Mouse (Mus musculus) MEL (cell line): ENCODE data around the gene Fasn. TPM values are rescaled to one million over a fixed set of nuclear protein-coding genes. Genes with fewer than 3 reads are reported as not detected.

Source experiments
- DNase-seq: peaks from one replicate; pipeline ENCODE4 v3.0.0; 2011; ENCODE audit warnings: low read depth, low spot score
- H3K27ac ChIP-seq: 2 replicates; pipeline ENCODE4 v1.5.1; 2012; ENCODE audit warnings: low read depth, mild to moderate bottlenecking, control low read depth, low read length, moderate library complexity; ENCODE audit not compliant: control insufficient read depth
- H3K27me3 ChIP-seq, 2 experiments: fragments of 150-350 bp in 1 of 2; sonication (generic) in 1 of 2; 2 replicates each; pipeline ENCODE4 v1.6.1; 2012; ENCODE audit warnings: low read length in 2 of 2, mild to moderate bottlenecking in 2 of 2, improper control_type of control experiment in 1 of 2, moderate library complexity in 1 of 2; ENCODE audit not compliant: insufficient read depth in 2 of 2, control insufficient read depth in 1 of 2
- H3K36me3 ChIP-seq, 2 experiments: 2 replicates each; pipeline ENCODE4 v1.6.1; 2012 to 2014; ENCODE audit warnings: low read length in 2 of 2, improper control_type of control experiment in 1 of 2, inconsistent platforms in 1 of 2, mild to moderate bottlenecking in 1 of 2; ENCODE audit not compliant: insufficient read depth in 2 of 2, control insufficient read depth in 1 of 2
- H3K4me1 ChIP-seq, 2 experiments: fragments of 150-350 bp in 1 of 2; sonication (generic) in 1 of 2; 2 replicates each; pipeline ENCODE4 v1.6.1; 2012; ENCODE audit warnings: low read length in 2 of 2, improper control_type of control experiment in 1 of 2, mild to moderate bottlenecking in 1 of 2; ENCODE audit not compliant: insufficient read depth in 2 of 2, control insufficient read depth in 1 of 2
- H3K4me3 ChIP-seq, 2 experiments: fragments of 150-350 bp in 1 of 2; sonication (generic) in 1 of 2; 2 replicates each; pipeline ENCODE4 v1.5.1; 2012; ENCODE audit warnings: low read depth in 2 of 2, low read length in 2 of 2, mild to moderate bottlenecking in 2 of 2, moderate library complexity in 2 of 2, control low read depth in 1 of 2, improper control_type of control experiment in 1 of 2; ENCODE audit not compliant: control insufficient read depth in 1 of 2, insufficient read depth in 1 of 2
- H3K79me2 ChIP-seq: 2 replicates; pipeline ENCODE4 v1.6.1; 2012; ENCODE audit warnings: mild to moderate bottlenecking, low read length, moderate library complexity; ENCODE audit not compliant: control insufficient read depth, poor library complexity, insufficient read depth
- H3K9ac ChIP-seq: 2 replicates; pipeline ENCODE4 v1.6.1; 2012; ENCODE audit warnings: low read depth, mild to moderate bottlenecking, control low read depth, low read length, moderate library complexity; ENCODE audit not compliant: control insufficient read depth, poor library complexity, severe bottlenecking
- H3K9me3 ChIP-seq: fragments of 150-350 bp; sonication (generic); replicated peaks from 2 replicates; pipeline ENCODE4 v1.6.1; 2012; ENCODE audit warnings: mild to moderate bottlenecking, low read length, improper control_type of control experiment, moderate library complexity; ENCODE audit not compliant: insufficient read depth
- CHD1 ChIP-seq: IDR thresholded peaks from 2 replicates; pipeline ENCODE4 v1.6.1; 2012; ENCODE audit warnings: low read depth, mild to moderate bottlenecking, inconsistent platforms, low read length, improper control_type of control experiment
- CHD2 ChIP-seq: IDR thresholded peaks from 2 replicates; pipeline ENCODE4 v1.6.1; 2011; ENCODE audit warnings: low read length, improper control_type of control experiment
- E2F4 ChIP-seq: IDR thresholded peaks from 2 replicates; pipeline ENCODE4 v1.6.1; 2011; ENCODE audit warnings: low read depth, low read length, improper control_type of control experiment, borderline replicate concordance
- ELF1 ChIP-seq: IDR thresholded peaks from 2 replicates; pipeline ENCODE4 v1.6.1; 2014; ENCODE audit warnings: low read depth, mild to moderate bottlenecking, inconsistent platforms, low read length, improper control_type of control experiment, moderate library complexity
- EP300 ChIP-seq, 2 experiments: IDR thresholded peaks; 2 replicates each; pipeline ENCODE4 v1.6.1; 2011; ENCODE audit warnings: improper control_type of control experiment in 2 of 2, low read length in 2 of 2, low read depth in 1 of 2, mild to moderate bottlenecking in 1 of 2
- ETS1 ChIP-seq: IDR thresholded peaks from 2 replicates; pipeline ENCODE4 v1.6.1; 2012; ENCODE audit warnings: low read depth, mild to moderate bottlenecking, inconsistent platforms, low read length, improper control_type of control experiment, moderate library complexity
- GABPA ChIP-seq: IDR thresholded peaks from 2 replicates; pipeline ENCODE4 v1.6.1; 2012; ENCODE audit warnings: low read depth, mild to moderate bottlenecking, inconsistent platforms, low read length, improper control_type of control experiment, moderate library complexity
- GATA1 ChIP-seq: IDR thresholded peaks from 2 replicates; pipeline ENCODE4 v1.6.1; 2011; ENCODE audit warnings: low read depth, low read length, improper control_type of control experiment
- HCFC1 ChIP-seq: IDR thresholded peaks from 2 replicates; pipeline ENCODE4 v1.6.1; 2012; ENCODE audit warnings: low read depth, mild to moderate bottlenecking, inconsistent platforms, low read length, improper control_type of control experiment, moderate library complexity
- JUND ChIP-seq: IDR thresholded peaks from 2 replicates; pipeline ENCODE4 v1.6.1; 2011; ENCODE audit warnings: low read depth, mild to moderate bottlenecking, improper control_type of control experiment, low read length
- KAT2A ChIP-seq: conservative IDR thresholded peaks from 2 replicates; pipeline ENCODE4 v1.6.1; 2012; ENCODE audit warnings: low read depth, low read length, improper control_type of control experiment, inconsistent platforms
- MAFK ChIP-seq: IDR thresholded peaks from 2 replicates; pipeline ENCODE4 v1.6.1; 2011; ENCODE audit warnings: low read depth, mild to moderate bottlenecking, low read length, improper control_type of control experiment, borderline replicate concordance
- MAX ChIP-seq: IDR thresholded peaks from 2 replicates; pipeline ENCODE4 v1.6.1; 2011; ENCODE audit warnings: low read length, improper control_type of control experiment
- MAZ ChIP-seq: IDR thresholded peaks from 2 replicates; pipeline ENCODE4 v1.6.1; 2012; ENCODE audit warnings: low read depth, mild to moderate bottlenecking, inconsistent platforms, low read length, improper control_type of control experiment
- MEF2A ChIP-seq: IDR thresholded peaks from 2 replicates; pipeline ENCODE4 v1.6.1; 2014; ENCODE audit warnings: low read depth, mild to moderate bottlenecking, inconsistent platforms, low read length, improper control_type of control experiment; ENCODE audit not compliant: poor library complexity, insufficient replicate concordance, severe bottlenecking; ENCODE audit errors: extremely low read depth
- MXI1 ChIP-seq: IDR thresholded peaks from 2 replicates; pipeline ENCODE4 v1.6.1; 2011; ENCODE audit warnings: mild to moderate bottlenecking, low read depth, low read length, improper control_type of control experiment
- MYB ChIP-seq: IDR thresholded peaks from 2 replicates; pipeline ENCODE4 v1.6.1; 2011; ENCODE audit warnings: mild to moderate bottlenecking, low read depth, low read length, improper control_type of control experiment
- MYC ChIP-seq: IDR thresholded peaks from 2 replicates; pipeline ENCODE4 v1.6.1; 2011; ENCODE audit warnings: low read depth, mild to moderate bottlenecking, low read length, improper control_type of control experiment, moderate library complexity
- NELFE ChIP-seq: IDR thresholded peaks from 2 replicates; pipeline ENCODE4 v1.6.1; 2011; ENCODE audit warnings: low read depth, low read length, improper control_type of control experiment
- NRF1 ChIP-seq: IDR thresholded peaks from 2 replicates; pipeline ENCODE4 v1.6.1; 2014; ENCODE audit warnings: low read depth, mild to moderate bottlenecking, inconsistent platforms, low read length, improper control_type of control experiment, moderate library complexity; ENCODE audit not compliant: poor library complexity, insufficient read depth, severe bottlenecking
- POLR2A ChIP-seq, 2 experiments: IDR thresholded peaks; 2 replicates each; pipeline ENCODE4 v1.6.1; 2011 to 2012; ENCODE audit warnings: low read length in 2 of 2, mild to moderate bottlenecking in 2 of 2, control low read depth in 1 of 2, improper control_type of control experiment in 1 of 2, low read depth in 1 of 2, moderate library complexity in 1 of 2; ENCODE audit not compliant: control insufficient read depth in 1 of 2, insufficient read depth in 1 of 2, poor library complexity in 1 of 2
- POLR2AphosphoS2 ChIP-seq: IDR thresholded peaks from 2 replicates; pipeline ENCODE4 v1.6.1; 2011; ENCODE audit warnings: low read length, improper control_type of control experiment
- POLR2AphosphoS5 ChIP-seq: IDR thresholded peaks from 2 replicates; pipeline ENCODE4 v1.6.1; 2012; ENCODE audit warnings: low read depth, borderline replicate concordance, mild to moderate bottlenecking, inconsistent platforms, low read length, moderate library complexity, mixed read lengths
- RAD21 ChIP-seq: IDR thresholded peaks from 2 replicates; pipeline ENCODE4 v1.6.1; 2011; ENCODE audit warnings: mild to moderate bottlenecking, low read depth, low read length, improper control_type of control experiment
- RCOR1 ChIP-seq: IDR thresholded peaks from 2 replicates; pipeline ENCODE4 v1.6.1; 2012; ENCODE audit warnings: low read depth, mild to moderate bottlenecking, inconsistent platforms, low read length, improper control_type of control experiment
- SIN3A ChIP-seq: IDR thresholded peaks from 2 replicates; pipeline ENCODE4 v1.6.1; 2012; ENCODE audit warnings: low read length, improper control_type of control experiment, inconsistent platforms
- SMC3 ChIP-seq: IDR thresholded peaks from 2 replicates; pipeline ENCODE4 v1.6.1; 2011; ENCODE audit warnings: low read depth, low read length, improper control_type of control experiment
- TAL1 ChIP-seq: IDR thresholded peaks from 2 replicates; pipeline ENCODE4 v1.6.1; 2012; ENCODE audit warnings: mild to moderate bottlenecking, inconsistent platforms, low read length, moderate library complexity, mixed read lengths
- TBP ChIP-seq: IDR thresholded peaks from 2 replicates; pipeline ENCODE4 v1.8.0; 2011; ENCODE audit warnings: low read depth, low read length, improper control_type of control experiment
- UBTF ChIP-seq: IDR thresholded peaks from 2 replicates; pipeline ENCODE4 v1.6.1; 2012; ENCODE audit warnings: low read depth, mild to moderate bottlenecking, inconsistent platforms, low read length, improper control_type of control experiment, moderate library complexity, borderline replicate concordance; ENCODE audit not compliant: insufficient read depth
- USF1 ChIP-seq: IDR thresholded peaks from 2 replicates; pipeline ENCODE4 v1.6.1; 2014; ENCODE audit warnings: low read depth, mild to moderate bottlenecking, inconsistent platforms, low read length, improper control_type of control experiment, moderate library complexity
- USF2 ChIP-seq, 2 experiments: IDR thresholded peaks; 2 replicates each; pipeline ENCODE4 v1.6.1; 2011 to 2012; ENCODE audit warnings: improper control_type of control experiment in 2 of 2, low read length in 2 of 2, borderline replicate concordance in 1 of 2, inconsistent platforms in 1 of 2, low read depth in 1 of 2, mild to moderate bottlenecking in 1 of 2; ENCODE audit not compliant: insufficient read depth in 1 of 2
- ZC3H11A ChIP-seq: IDR thresholded peaks from 2 replicates; pipeline ENCODE4 v1.6.1; 2012; ENCODE audit warnings: low read depth, mild to moderate bottlenecking, inconsistent platforms, low read length, improper control_type of control experiment
- ZKSCAN1 ChIP-seq: IDR thresholded peaks from 2 replicates; pipeline ENCODE4 v1.6.1; 2012; ENCODE audit warnings: low read depth, mild to moderate bottlenecking, inconsistent platforms, low read length, improper control_type of control experiment, moderate library complexity
- ZMIZ1 ChIP-seq: IDR thresholded peaks from 2 replicates; pipeline ENCODE4 v1.6.1; 2012; ENCODE audit warnings: low read depth, mild to moderate bottlenecking, inconsistent platforms, low read length, improper control_type of control experiment, moderate library complexity
- polyA plus RNA-seq, 2 experiments: library from polyadenylated mRNA; stranded (reverse) in 1 of 2; unstranded in 1 of 2; fragments of >175 nt in 1 of 2; fragments of >200 nt in 1 of 2; gene quantifications; 2 replicates each; pipeline versions ENCODE4 v1.2.1 to v1.2.4; 2012; ENCODE audit warnings: low replicate concordance in 2 of 2, low read depth in 1 of 2; ENCODE audit not compliant: insufficient read length in 2 of 2, insufficient read depth in 1 of 2, missing spikeins in 1 of 2
- total RNA-seq: library from RNA; depleted of rRNA; stranded (reverse); fragments of 300-350 nt; gene quantifications from 2 replicates; pipeline ENCODE4 v1.2.3, GENCODE M21; 2012; rRNA removed

Gene Fasn
- total RNA-seq (317 and 342 TPM in 2 replicates), polyA plus RNA-seq (100 to 1,000 TPM; 256 to 313 TPM)

GRCm38 (mm10) chr11:120823956-120824786 is at the start of gene Fasn:
Gene Fasn (minus strand): TSS chr11:120824547.
- no peaks in the 10 kb centered on the region for H3K9me3 ChIP-seq
- H3K4me1 ChIP-seq = peaks cover 0 to 20% of the 10 kb centered on the region in 2 experiments; a peak in 3 of 4 replicates
- no peaks in the 10 kb centered on the region for H3K27me3 ChIP-seq
- peak within 1 kb of the TSS; percentile 89 for H3K9ac ChIP-seq
- H3K27ac ChIP-seq = peak within 1 kb of the TSS; percentile 74
- DNase-seq = peak; percentile 99
- peaks cover 44% of the 10 kb centered on the region for H3K79me2 ChIP-seq
- peak within 1 kb of the TSS; percentile 77 to 94 for H3K4me3 ChIP-seq
- peaks cover 2 to 12% of the 10 kb centered on the region in 2 experiments; a peak in 3 of 4 replicates for H3K36me3 ChIP-seq
- peak; percentile 83 for TF ChIP-seq POLR2AphosphoS2
- TF ChIP-seq ZMIZ1 = peak; percentile 99
- no peak for TF ChIP-seq ZKSCAN1
- TF ChIP-seq MAX = peak; percentile 91
- TF ChIP-seq MEF2A = no peak
- peak; percentile 96 to 99 for TF ChIP-seq POLR2A (IDR thresholded peaks at IDR 0.05; ENCODE audit: control insufficient read depth in 1 of 2, insufficient read depth in 1 of 2, low read depth in 1 of 2, low read length in 2 of 2, poor library complexity in 1 of 2)
- TF ChIP-seq RCOR1 = no peak
- peak; percentile 87 for TF ChIP-seq MYC
- TF ChIP-seq E2F4 = peak; percentile 53; the same call in 1 of the 2 replicates
- no peak for TF ChIP-seq TAL1
- TF ChIP-seq MAFK = no peak
- TF ChIP-seq JUND = no peak
- peak in 1 of 2 experiments; percentile 17; a peak in 1 of 4 replicates for TF ChIP-seq EP300 (IDR thresholded peaks at IDR 0.05; ENCODE audit: low read depth in 1 of 2, low read length in 2 of 2)
- TF ChIP-seq MXI1 = peak; percentile 90
- no peak for TF ChIP-seq GATA1
- no peak for TF ChIP-seq ZC3H11A
- TF ChIP-seq NRF1 = peak; percentile 86
- 0 out of 2 replicates have a peak, but pooled peaks have one; percentile 48 for TF ChIP-seq UBTF
- no peak for TF ChIP-seq RAD21
- TF ChIP-seq ETS1 = peak; percentile 48; the same call in 1 of the 2 replicates
- TF ChIP-seq CHD2 = no peak
- TF ChIP-seq MYB = no peak
- peak; percentile 66 for TF ChIP-seq HCFC1
- TF ChIP-seq ELF1 = peak; percentile 36
- no peak for TF ChIP-seq USF1
- TF ChIP-seq CHD1 = no peak
- peak; percentile 65 for TF ChIP-seq SIN3A
- no peak for TF ChIP-seq GABPA
- no peak for TF ChIP-seq SMC3
- TF ChIP-seq NELFE = peak; percentile 98
- no peak for TF ChIP-seq USF2 (IDR thresholded peaks at IDR 0.05; ENCODE audit: borderline replicate concordance in 1 of 2, insufficient read depth in 1 of 2, low read depth in 1 of 2, low read length in 2 of 2)
- TF ChIP-seq TBP = peak; percentile 96
- peak; percentile 97; the same call in 1 of the 2 replicates for TF ChIP-seq POLR2AphosphoS5
- TF ChIP-seq KAT2A = no peak; the same call in 1 of the 2 replicates
- peak; percentile 85 for TF ChIP-seq MAZ
